1 mouse cellular context compared by ENCODE assay signal in the genomic region with DNA sequence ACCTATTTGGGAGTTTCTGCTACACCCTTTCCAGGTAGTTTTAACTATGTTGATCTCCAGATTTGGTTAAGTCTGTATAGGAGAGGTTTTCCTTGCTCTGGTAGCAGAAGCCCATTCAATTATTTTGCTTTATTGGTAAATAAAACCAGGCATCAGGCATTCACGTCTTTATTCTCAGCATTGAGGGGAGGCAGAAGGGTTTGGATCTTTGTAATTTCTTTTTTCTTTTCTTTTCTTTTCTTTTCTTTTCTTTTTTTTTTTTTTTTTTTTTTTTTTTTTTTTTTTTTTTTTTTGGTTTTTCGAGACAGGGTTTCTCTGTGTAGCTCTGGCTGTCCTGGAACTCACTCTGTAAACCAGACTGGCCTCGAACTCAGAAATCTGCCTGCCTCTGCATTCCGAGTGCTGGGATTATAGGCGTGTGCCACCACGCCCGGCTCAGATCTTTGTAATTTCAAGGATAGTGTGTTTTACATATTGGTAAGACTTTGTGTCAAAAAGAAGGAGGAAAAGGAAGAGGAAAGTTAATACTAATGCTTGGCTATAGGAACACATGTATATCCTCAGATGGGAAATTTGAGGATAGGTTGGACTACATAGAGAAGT. TPM values are rescaled to one million over a fixed set of nuclear protein-coding genes. Genes with fewer than 3 reads are reported as not detected.
"Had no signal": no experiment of that assay in that cellular context is flagged by ENCODE, and none has a peak within 500 bp of the region (broad histone marks: within the 10 kb centered on the region; RNA-seq: fewer than 3 reads in every experiment).

No protein-coding gene starts in this region.

RNA-seq across cellular contexts. Expression of gene Gja1, which starts 16.8 kb away (rescaled TPM):
- total RNA-seq: monocyte, adult 5-6 weeks had no signal
